Mouse (Mus musculus): ENCODE data around the gene Lonp2.

The Lonp2 gene

GRCm38 (mm10) chr8:86758651-86759050 is 134.8 kb downstream of the Lonp2 start:
- no peak for DNase-seq

DNA sequence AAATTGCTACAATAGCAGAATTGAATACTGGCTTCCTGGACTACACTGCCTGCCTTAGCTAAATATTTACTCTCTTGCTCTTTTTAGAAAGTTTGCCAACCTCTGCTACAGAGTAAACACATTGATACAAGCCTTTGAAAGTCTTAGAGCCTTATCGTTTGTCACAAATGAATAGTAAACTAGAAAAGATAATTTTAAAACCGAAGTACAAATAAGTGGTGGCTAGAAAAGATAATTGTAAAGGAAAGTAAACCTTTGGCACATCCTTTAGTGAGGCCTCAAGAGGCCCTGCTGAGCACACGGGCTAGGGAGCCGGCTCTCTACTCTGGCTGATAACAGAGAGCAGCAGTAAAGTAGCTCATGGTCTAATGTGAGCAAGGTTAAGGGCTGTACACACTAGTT is 135.2 kb downstream of the Lonp2 start:
- no peak for DNase-seq

- no peak for DNase-seq
Observed at GRCm38 (mm10) chr8:86760746-86761145, 136.9 kb downstream of the Lonp2 start.

- DNase-seq, result no peak
Observed at GRCm38 (mm10) chr8:86762806-86763205, 139.0 kb downstream of the Lonp2 start.

DNA sequence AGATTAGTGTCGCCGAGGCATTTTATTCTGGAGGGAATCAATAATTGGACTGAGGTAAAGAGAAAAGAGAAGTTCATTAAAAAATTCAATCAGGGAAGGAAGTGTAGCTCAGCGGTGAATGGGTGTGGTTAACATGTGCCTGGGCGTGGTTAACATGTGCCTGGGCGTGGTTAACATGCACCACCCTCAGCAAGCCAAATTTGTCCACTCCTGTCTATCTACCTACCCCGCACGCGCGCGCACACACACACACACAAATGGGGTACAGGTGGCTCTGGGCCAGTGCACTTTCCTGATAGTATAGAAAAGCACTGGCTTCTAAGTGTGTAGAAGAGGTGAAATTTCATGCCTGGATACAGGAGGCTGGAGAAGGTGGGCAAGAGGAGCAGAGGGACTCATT is 141.3 kb downstream of the Lonp2 start:
- DNase-seq, result no peak

DNA sequence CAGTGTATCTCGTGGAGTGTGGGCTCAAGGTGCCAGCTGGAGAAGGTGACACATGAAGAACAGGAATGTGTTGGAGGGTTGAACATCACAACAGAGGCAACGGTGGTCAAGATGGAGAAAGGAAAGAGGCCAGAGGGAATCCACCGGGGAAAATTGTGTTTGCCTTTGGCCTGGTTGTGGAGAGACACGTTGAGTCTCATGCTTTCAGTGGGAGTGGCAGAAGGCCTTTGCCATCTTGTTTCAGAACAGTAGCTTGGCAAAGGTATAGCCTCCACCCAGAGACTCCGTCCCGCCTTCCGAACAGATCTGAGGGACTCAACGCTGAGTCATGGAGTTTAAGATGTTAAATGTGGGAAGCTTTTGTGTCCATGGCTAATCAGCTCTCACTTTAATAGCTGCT is 141.8 kb downstream of the Lonp2 start:
- DNase-seq, result no peak

GRCm38 (mm10) chr8:86766548-86767211 is 142.8 kb downstream of the Lonp2 start:
- DNase-seq, result no peak

DNA sequence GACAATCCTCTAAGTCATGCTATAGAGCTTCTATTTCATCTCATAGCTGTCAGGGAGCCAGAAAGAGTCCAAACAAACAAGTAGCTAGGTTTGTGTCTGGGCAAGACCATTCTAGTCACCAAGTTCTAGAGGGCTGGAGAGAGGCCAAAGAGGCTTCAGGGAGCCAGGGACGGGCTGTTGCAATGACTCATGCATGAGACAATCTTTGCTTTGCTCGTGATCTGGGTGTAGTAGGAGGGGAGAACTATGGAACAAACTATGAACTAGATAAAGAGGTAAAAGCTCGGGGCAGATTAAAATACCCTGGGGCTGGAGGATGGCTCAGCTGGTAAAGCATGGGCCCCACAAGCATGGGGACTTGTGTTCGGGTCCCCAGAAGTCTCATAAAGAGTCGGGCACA is 144.7 kb downstream of the Lonp2 start:
- DNase-seq, result peak; percentile 26

DNA sequence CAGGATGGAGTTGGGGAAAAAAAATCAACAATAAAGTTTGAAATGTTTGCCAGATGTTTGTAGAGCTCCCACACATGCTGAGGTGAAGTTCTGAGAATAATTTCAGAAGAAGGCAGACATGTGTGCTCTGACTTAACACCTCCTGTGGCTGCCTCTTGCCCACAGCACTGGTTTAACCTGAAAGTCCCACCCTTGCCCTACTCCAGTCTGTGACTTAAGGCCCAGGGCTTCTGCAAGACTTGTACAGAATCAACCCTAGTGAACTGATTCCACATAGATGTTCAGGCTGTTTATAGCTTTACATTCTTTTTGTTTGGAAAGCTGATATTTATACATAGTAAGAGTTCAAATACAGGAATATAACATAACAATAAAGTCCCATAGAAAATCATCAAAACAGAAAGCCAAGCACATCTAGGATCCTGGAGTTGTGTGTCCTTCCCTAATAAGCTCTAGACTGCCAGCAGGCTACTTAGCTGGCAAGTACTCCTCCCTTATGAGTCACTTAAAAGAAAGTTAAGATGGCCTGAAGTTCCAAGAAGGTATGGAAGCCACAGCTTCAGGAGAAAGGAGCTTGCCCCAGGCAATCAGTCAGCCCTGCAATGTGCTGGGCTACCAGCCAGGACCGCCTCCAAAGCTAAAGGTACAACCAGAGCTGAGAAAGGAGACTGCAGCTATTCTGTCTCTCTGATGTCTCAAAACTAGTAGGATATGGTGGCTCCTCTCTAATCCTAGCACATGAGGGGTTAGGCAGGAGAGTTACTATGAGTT is 146.3 kb downstream of the Lonp2 start:
- peak; percentile 39 for DNase-seq
